Mouse (Mus musculus) limb, embryonic 14.5 days (tissue): ENCODE measurements around the gene Maml3. TPM values are rescaled to one million over a fixed set of nuclear protein-coding genes. Genes with fewer than 3 reads are reported as not detected.

Source experiments
- ATAC-seq: fragments of 200-750 bp; cut with Nextera tagmentation; 2 replicates; pipeline ENCODE4 v1.8.0; 2017; ENCODE audit warnings: low read depth, moderate number of reproducible peaks, moderate TSS enrichment; ENCODE audit not compliant: low FRiP score
- DNase-seq: peaks from one replicate; pipeline ENCODE4 v3.0.0-alpha.2; 2015; ENCODE audit warnings: low spot score
- H3K27ac ChIP-seq: fragments of 300-500 bp; sonication (generic); replicated peaks from 2 replicates; pipeline ENCODE4 v1.5.1; 2014; ENCODE audit warnings: low read depth, mild to moderate bottlenecking, low read length, moderate library complexity, mixed read lengths
- H3K27me3 ChIP-seq: fragments of 300-500 bp; sonication (generic); 2 replicates; pipeline ENCODE4 v1.6.1; 2014; ENCODE audit warnings: low read length, mixed read lengths; ENCODE audit not compliant: control insufficient read depth, insufficient read depth
- H3K36me3 ChIP-seq: fragments of 300-500 bp; sonication (generic); 2 replicates; pipeline ENCODE4 v1.6.1; 2014; ENCODE audit warnings: mild to moderate bottlenecking, low read length, moderate library complexity, mixed read lengths; ENCODE audit not compliant: control insufficient read depth, insufficient read depth
- H3K4me1 ChIP-seq: fragments of 300-500 bp; sonication (generic); 2 replicates; pipeline ENCODE4 v1.6.1; 2014; ENCODE audit warnings: antibody characterized with exemption, low read length, mixed read lengths; ENCODE audit not compliant: control insufficient read depth, insufficient read depth
- H3K4me2 ChIP-seq: fragments of 300-500 bp; sonication (generic); replicated peaks from 2 replicates; pipeline ENCODE4 v1.6.1; 2014; ENCODE audit warnings: low read depth, mild to moderate bottlenecking, low read length, moderate library complexity; ENCODE audit not compliant: severe bottlenecking
- H3K4me3 ChIP-seq: fragments of 300-500 bp; sonication (generic); replicated peaks from 2 replicates; pipeline ENCODE4 v1.5.1; 2014; ENCODE audit warnings: low read length
- H3K9ac ChIP-seq: fragments of 300-500 bp; sonication (generic); 2 replicates; pipeline ENCODE4 v1.6.1; 2014; ENCODE audit warnings: mild to moderate bottlenecking, low read depth, low read length, moderate library complexity; ENCODE audit not compliant: severe bottlenecking
- H3K9me3 ChIP-seq: fragments of 300-500 bp; sonication (generic); 2 replicates; pipeline ENCODE4 v1.6.1; 2016; ENCODE audit warnings: low read length; ENCODE audit not compliant: control insufficient read depth
- POLR2A ChIP-seq: fragments of 200-500 bp; IDR thresholded peaks from 2 replicates; pipeline ENCODE4 v1.8.0; 2012; ENCODE audit warnings: inconsistent platforms, mild to moderate bottlenecking, moderate library complexity, borderline replicate concordance; ENCODE audit not compliant: insufficient read depth, insufficient read length; ENCODE audit errors: extremely low read depth
- WGBS: fragments of 180-500 bp; shearing (Covaris S2); extraction: QIAGEN DNeasy Blood & Tissue Kit; methylation state at CpG from one replicate; pipeline ENCODE4 v1.1.7; 2014; 5-methylcytosine and 5-hydroxymethylcytosine counted together
- polyA plus RNA-seq, 2 experiments: library from polyadenylated mRNA; depleted of rRNA in 1 of 2; stranded (reverse) in 1 of 2; unstranded in 1 of 2; fragments of >200 nt; fragmentation: Nextera tagmentation in 1 of 2; extraction: Ambion mirVana in 1 of 2; gene quantifications; 2 replicates each; pipeline versions ENCODE4 v1.2.1 to v1.2.3; 2012 to 2014

Gene Maml3
- polyA plus RNA-seq, 2 experiments, result 5.4 to 5.6 TPM

- Histone ChIP-seq H3K4me2 (no peak overlapping the region), H3K27me3 (no peaks in the 10 kb centered on the region), H3K4me3 (no peak overlapping the region), H3K4me1 (no peaks in the 10 kb centered on the region), H3K27ac (no peak overlapping the region), H3K9ac (no peak overlapping the region), H3K9me3 (no peaks in the 10 kb centered on the region), H3K36me3 (no peaks in the 10 kb centered on the region)
- no peak for DNase-seq
- WGBS, result 84% methylated on average over 11 of the region's 11 CpGs
- no peak for TF ChIP-seq POLR2A
- no peak for ATAC-seq
Measured at GRCm38 (mm10) chr3:51997616-51998015, 107.3 kb downstream of the Maml3 start.

- no peaks in the 10 kb centered on the region for H3K9me3 ChIP-seq
- H3K36me3 ChIP-seq, result no peaks in the 10 kb centered on the region
- ATAC-seq (no peak), DNase-seq (no peak)
- H3K4me2 ChIP-seq, result no peak overlapping the region
- H3K9ac ChIP-seq, result no peak overlapping the region
- H3K4me1 ChIP-seq, result no peaks in the 10 kb centered on the region; the same call in 1 of the 2 replicates
- H3K27ac ChIP-seq, result no peak overlapping the region
- H3K4me3 ChIP-seq, result no peak overlapping the region
- no peak for TF ChIP-seq POLR2A
- no peaks in the 10 kb centered on the region for H3K27me3 ChIP-seq
- WGBS, result 50% methylated on average over 6 of the region's 6 CpGs
Measured at GRCm38 (mm10) chr3:51986507-51986906, 118.4 kb downstream of the Maml3 start.

- Histone ChIP-seq H3K4me2 (no peak overlapping the region), H3K9ac (no peak overlapping the region), H3K27me3 (no peaks in the 10 kb centered on the region), H3K27ac (no peak overlapping the region), H3K36me3 (no peaks in the 10 kb centered on the region), H3K4me1 (no peaks in the 10 kb centered on the region; the same call in 1 of the 2 replicates), H3K4me3 (no peak overlapping the region), H3K9me3 (no peaks in the 10 kb centered on the region)
- 63% methylated on average over 5 of the region's 5 CpGs for WGBS
- DNase-seq (no peak), ATAC-seq (no peak)
- TF ChIP-seq POLR2A, result no peak
Measured at GRCm38 (mm10) chr3:51981496-51981895, 123.4 kb downstream of the Maml3 start.

- Histone ChIP-seq H3K4me3 (no peak overlapping the region), H3K27ac (no peak overlapping the region), H3K4me1 (no peaks in the 10 kb centered on the region), H3K9me3 (no peaks in the 10 kb centered on the region), H3K4me2 (no peak overlapping the region), H3K36me3 (no peaks in the 10 kb centered on the region), H3K9ac (no peak overlapping the region), H3K27me3 (no peaks in the 10 kb centered on the region)
- WGBS, result 77% methylated on average over 8 of the region's 8 CpGs
- no peak for ATAC-seq
- TF ChIP-seq POLR2A, result no peak
- no peak for DNase-seq
Measured at GRCm38 (mm10) chr3:51977654-51978352, 127.1 kb downstream of the Maml3 start.

GRCm38 (mm10) chr3:51974601-51975000 lies 130.3 kb downstream of the Maml3 start:
- H3K4me2 ChIP-seq, result no peak overlapping the region
- no peaks in the 10 kb centered on the region for H3K27me3 ChIP-seq
- H3K36me3 ChIP-seq, result no peaks in the 10 kb centered on the region
- H3K4me3 ChIP-seq, result no peak overlapping the region
- no peaks in the 10 kb centered on the region for H3K9me3 ChIP-seq
- H3K4me1 ChIP-seq, result no peaks in the 10 kb centered on the region
- TF ChIP-seq POLR2A, result no peak
- no peak overlapping the region for H3K27ac ChIP-seq
- no peak for ATAC-seq
- WGBS, result 94% methylated on average over 7 of the region's 7 CpGs
- H3K9ac ChIP-seq, result no peak overlapping the region
- no peak for DNase-seq
